ENCODE assay signal across 22 mouse cellular contexts in the genomic region with DNA sequence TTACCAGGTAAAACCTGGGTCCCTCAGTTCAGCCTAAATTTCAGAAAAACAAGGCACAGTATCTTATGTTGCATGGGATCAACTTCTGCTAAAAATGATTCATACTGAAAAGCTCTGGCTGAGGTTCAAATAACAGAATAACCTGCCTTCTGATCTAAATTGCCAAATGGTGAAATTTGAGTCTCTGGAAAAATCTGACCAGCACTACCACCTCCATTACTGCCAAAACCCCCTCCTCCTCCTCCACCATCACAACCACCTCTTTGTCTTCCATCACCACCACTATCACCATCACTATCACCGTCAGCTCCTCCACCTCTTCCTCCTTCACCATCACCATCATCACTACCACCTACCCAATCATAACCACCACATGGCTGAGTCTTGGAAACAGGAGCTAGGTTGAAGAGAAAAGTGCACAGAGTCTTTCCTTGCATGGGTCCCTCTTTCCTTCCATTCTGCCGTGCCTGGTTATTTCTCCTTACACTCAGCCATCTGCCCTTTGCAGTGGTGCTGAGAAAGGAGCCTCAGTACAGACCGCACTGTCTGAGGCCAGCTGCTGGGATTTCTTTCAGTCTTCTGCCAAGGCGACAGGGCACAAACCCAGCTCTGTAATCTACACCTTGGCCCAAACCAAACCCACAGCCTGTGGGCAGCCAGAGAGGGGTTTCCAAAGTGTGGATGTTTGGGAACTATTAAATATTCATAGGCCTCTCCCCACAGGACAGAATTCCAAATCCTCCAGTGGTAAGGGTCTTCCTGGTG.
A peak's percentile ranks its signal among the peaks of the same experiment; 100 is the strongest.
DNase-seq lines count a peak whose midpoint lies in the region; ATAC-seq and TF ChIP-seq lines count a peak whose summit lies in the region.
"Had no signal": no experiment of that assay in that cellular context is flagged by ENCODE, and none has a peak within 500 bp of the region (broad histone marks: within the 10 kb centered on the region; RNA-seq: fewer than 3 reads in every experiment).

No protein-coding gene starts in this region.

- WGBS in intestine, embryonic 16.5 days: 81% methylated on average over 4 of the region's 4 CpGs
- WGBS in intestine, embryonic 15.5 days: 84% methylated on average over 4 of the region's 4 CpGs
- WGBS in embryonic facial prominence, embryonic 14.5 days: 59% methylated on average over 4 of the region's 4 CpGs

- H3K4me1 ChIP-seq in intestine, embryonic 16.5 days (ENCODE audit: control insufficient read depth, insufficient read depth, low read length): 0 out of 2 replicates have a peak, but pooled peaks cover 3% of the 10 kb centered on the region
- no peaks in the 10 kb centered on the region for H3K4me1 ChIP-seq in intestine, embryonic 15.5 days (replicated peaks)
- peaks cover 14% of the 10 kb centered on the region for H3K4me1 ChIP-seq in embryonic facial prominence, embryonic 14.5 days (ENCODE audit: control insufficient read depth, insufficient read depth, low read length)
- H3K4me1 ChIP-seq: forebrain, embryonic 13.5 days had no signal

- no peaks in the 10 kb centered on the region for H3K27me3 ChIP-seq in intestine, embryonic 16.5 days (replicated peaks; ENCODE audit: control insufficient read depth, insufficient read depth, low read length)
- H3K27me3 ChIP-seq in intestine, embryonic 15.5 days (replicated peaks): no peaks in the 10 kb centered on the region
- no peaks in the 10 kb centered on the region for H3K27me3 ChIP-seq in embryonic facial prominence, embryonic 14.5 days (replicated peaks; ENCODE audit: control insufficient read depth, insufficient read depth, low read length)
- H3K27me3 ChIP-seq: forebrain, embryonic 13.5 days; heart, embryonic 13.5 days; neural tube, embryonic 12.5 days had no signal

- H3K4me2 ChIP-seq in intestine, embryonic 16.5 days (ENCODE audit: low read depth, low read length): 0 out of 2 replicates have a peak overlapping the region, but pooled peaks have one; percentile 3
- H3K4me2 ChIP-seq in intestine, embryonic 15.5 days (replicated peaks): no peak overlapping the region
- no peak overlapping the region for H3K4me2 ChIP-seq in embryonic facial prominence, embryonic 14.5 days (ENCODE audit: low read depth, low read length)
- H3K4me2 ChIP-seq: forebrain, embryonic 13.5 days; heart, embryonic 13.5 days; neural tube, embryonic 12.5 days had no signal

- no peaks in the 10 kb centered on the region for H3K9me3 ChIP-seq in intestine, embryonic 16.5 days (ENCODE audit: control insufficient read depth, low read length)
- H3K9me3 ChIP-seq in intestine, embryonic 15.5 days: no peaks in the 10 kb centered on the region
- no peaks in the 10 kb centered on the region for H3K9me3 ChIP-seq in embryonic facial prominence, embryonic 14.5 days (ENCODE audit: control insufficient read depth, low read length)
- H3K9me3 ChIP-seq: forebrain, embryonic 13.5 days; heart, embryonic 13.5 days; neural tube, embryonic 12.5 days had no signal

- no peak for ATAC-seq in intestine, embryonic 16.5 days
- no peak for ATAC-seq in intestine, embryonic 15.5 days
- ATAC-seq in embryonic facial prominence, embryonic 14.5 days (ENCODE audit: low read depth): peak; percentile 75; the same call in 1 of the 2 replicates
- ATAC-seq: activated CD4-positive, CD25-positive, alpha-beta regulatory T cell, adult 4 months; forebrain, embryonic 13.5 days had no signal

- TF ChIP-seq CTCF in gastrocnemius, adult 2 months (IDR thresholded peaks at IDR 0.05): no peak

- H3K36me3 ChIP-seq in intestine, embryonic 16.5 days (ENCODE audit: control insufficient read depth, insufficient read depth, low read length): no peaks in the 10 kb centered on the region
- no peaks in the 10 kb centered on the region for H3K36me3 ChIP-seq in intestine, embryonic 15.5 days
- H3K36me3 ChIP-seq in embryonic facial prominence, embryonic 14.5 days (ENCODE audit: control insufficient read depth, insufficient read depth, low read length): no peaks in the 10 kb centered on the region
- H3K36me3 ChIP-seq: heart, embryonic 13.5 days; neural tube, embryonic 12.5 days had no signal

- no peak overlapping the region for H3K27ac ChIP-seq in gastrocnemius, adult 2 months
- no peak overlapping the region for H3K27ac ChIP-seq in intestine, embryonic 16.5 days (ENCODE audit: low read length)
- no peak overlapping the region for H3K27ac ChIP-seq in intestine, embryonic 15.5 days
- H3K27ac ChIP-seq in embryonic facial prominence, embryonic 14.5 days (replicated peaks; ENCODE audit: low read depth, low read length): no peak overlapping the region
- H3K27ac ChIP-seq: forebrain, embryonic 13.5 days; heart, adult 2 months; heart, embryonic 13.5 days; kidney, postnatal 0 days; macrophage; neural tube, embryonic 12.5 days had no signal

- H3K4me3 ChIP-seq in gastrocnemius, adult 2 months: no peak overlapping the region
- H3K4me3 ChIP-seq in intestine, embryonic 16.5 days (ENCODE audit: low read length): no peak overlapping the region
- no peak overlapping the region for H3K4me3 ChIP-seq in intestine, embryonic 15.5 days (replicated peaks)
- no peak overlapping the region for H3K4me3 ChIP-seq in embryonic facial prominence, embryonic 14.5 days (ENCODE audit: low read depth, low read length)
- H3K4me3 ChIP-seq: forebrain, embryonic 13.5 days; heart, adult 2 months; heart, embryonic 13.5 days; neural tube, embryonic 12.5 days had no signal

- H3K9ac ChIP-seq in intestine, embryonic 16.5 days (ENCODE audit: low read depth, low read length): no peak overlapping the region
- no peak overlapping the region for H3K9ac ChIP-seq in intestine, embryonic 15.5 days
- no peak overlapping the region for H3K9ac ChIP-seq in embryonic facial prominence, embryonic 14.5 days (ENCODE audit: low read depth, low read length)
- H3K9ac ChIP-seq: forebrain, embryonic 13.5 days; heart, embryonic 13.5 days; neural tube, embryonic 12.5 days had no signal

- peak; percentile 52 for DNase-seq in gastrocnemius, adult 2 months
- DNase-seq in gastrocnemius, adult 8-10 months (ENCODE audit: low spot score in 2 of 2): no peak
- DNase-seq in brain, adult 2 months (ENCODE audit: low read depth, low spot score): peak; percentile 36
- peak; percentile 71 for DNase-seq in embryonic facial prominence, embryonic 14.5 days (ENCODE audit: low spot score)
- no peak for DNase-seq in lung, postnatal 14 days
- DNase-seq: adrenal gland, adult 8-10 months; cerebellum, adult 18-20 months; cerebellum, postnatal 14 days; embryo, embryonic 11 days; heart, adult 2 months; heart, postnatal 14 days; kidney, adult 2 months; right cerebral cortex, postnatal 14 days; spleen, adult 18-20 months had no signal

- intact Hi-C loops in gastrocnemius, adult 2 months (cut with DNase I): no loop called here

Comparison
In these comparisons a context has a peak if more than half of its experiments do, and no peak if none do; other contexts are left out.
1. DNase-seq: peak in gastrocnemius, adult 2 months (single experiment), brain, adult 2 months (single experiment) and embryonic facial prominence, embryonic 14.5 days (single experiment); none in gastrocnemius, adult 8-10 months (0 of 2) and lung, postnatal 14 days (single experiment).